In the genomic region with DNA sequence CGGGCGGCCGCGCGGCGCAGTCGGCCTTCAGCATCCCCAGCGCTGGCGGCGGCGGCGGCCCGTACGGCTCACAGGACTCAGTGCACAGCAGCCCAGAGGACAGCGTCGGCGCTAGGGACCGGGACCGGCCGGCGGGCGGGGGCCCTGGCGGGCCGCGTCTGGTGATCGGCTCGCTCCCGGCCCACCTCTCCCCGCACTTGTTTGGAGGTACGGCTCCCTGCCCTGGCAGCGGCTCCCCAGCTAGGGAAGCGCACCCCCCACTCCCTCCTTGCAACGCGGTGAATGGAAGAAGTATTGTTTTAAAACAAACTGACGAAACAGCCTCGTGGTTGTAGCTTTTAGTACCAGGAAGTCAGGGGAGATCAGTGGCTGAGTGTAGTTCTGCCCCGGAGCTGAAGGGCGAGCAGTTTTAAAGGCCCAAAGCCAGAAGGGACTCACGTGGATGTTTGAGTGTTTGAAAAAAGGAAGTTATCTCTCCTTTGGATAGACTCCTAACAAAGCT, we compare ENCODE assay signal across 7 mouse cellular contexts. TPM values are rescaled to one million over a fixed set of nuclear protein-coding genes. Genes with fewer than 3 reads are reported as not detected.
A peak's percentile ranks its signal among the peaks of the same experiment; 100 is the strongest.
DNase-seq lines count a peak whose midpoint lies in the region; ATAC-seq and TF ChIP-seq lines count a peak whose summit lies in the region.

No protein-coding gene starts in this region.

- 2% methylated on average over 25 of the region's 39 CpGs for WGBS in hindbrain, embryonic 16.5 days
- WGBS in midbrain, embryonic 10.5 days = 5% methylated on average over 39 of the region's 39 CpGs

- H3K4me2 ChIP-seq in hindbrain, embryonic 16.5 days (ENCODE audit: low read length) = peak overlapping the region; percentile 53

- H3K36me3 ChIP-seq in hindbrain, embryonic 16.5 days (ENCODE audit: control insufficient read depth, insufficient read depth, low read length) = no peaks in the 10 kb centered on the region
- peaks cover 2% of the 10 kb centered on the region; the same call in 1 of the 2 replicates for H3K36me3 ChIP-seq in midbrain, embryonic 10.5 days

- peak; percentile 34; the same call in 1 of the 2 replicates for TF ChIP-seq CTCF in gastrocnemius, adult 2 months (IDR thresholded peaks at IDR 0.05)

- peak overlapping the region; percentile 90 for H3K9ac ChIP-seq in hindbrain, embryonic 16.5 days (ENCODE audit: low read depth, low read length)

- no peaks in the 10 kb centered on the region for H3K9me3 ChIP-seq in hindbrain, embryonic 16.5 days (ENCODE audit: control insufficient read depth, low read length)
- H3K9me3 ChIP-seq in midbrain, embryonic 10.5 days (replicated peaks) = no peaks in the 10 kb centered on the region

- ATAC-seq in hindbrain, embryonic 16.5 days = peak; percentile 25

- H3K27me3 ChIP-seq in hindbrain, embryonic 16.5 days (replicated peaks; ENCODE audit: control insufficient read depth, insufficient read depth, low read length) = no peaks in the 10 kb centered on the region
- H3K27me3 ChIP-seq in midbrain, embryonic 10.5 days (ENCODE audit: low read depth, poor library complexity, severe bottlenecking) = peaks cover 11% of the 10 kb centered on the region

- intact Hi-C loops in gastrocnemius, adult 2 months (cut with DNase I) = loop anchor here (2.0 to 5.0 kb wide), 4 partner anchors 61 to 225 kb away; a partner anchor contains a TSS
- intact Hi-C loops in left cerebral cortex, postnatal 4 days (cut with DNase I) = loop anchor here (5.0 to 10.0 kb wide), 2 partner anchors 115 to 177 kb away; a partner anchor contains a TSS

- peak; percentile 71 to 93 for DNase-seq in adrenal gland, adult (ENCODE audit: inconsistent age in 2 of 2, low spot score in 1 of 2)
- DNase-seq in cerebellum, postnatal 25 days = peak; percentile 68 to 72
- peak; percentile 71 for DNase-seq in gastrocnemius, adult 2 months
- peak; percentile 49 for DNase-seq in left cerebral cortex, postnatal 4 days
- peak; percentile 67 for DNase-seq in midbrain, embryonic 10.5 days (ENCODE audit: low spot score)
- DNase-seq in right cerebral cortex, postnatal 4 days = peak; percentile 48

- peaks cover 25% of the 10 kb centered on the region for H3K4me1 ChIP-seq in hindbrain, embryonic 16.5 days (ENCODE audit: control insufficient read depth, insufficient read depth, low read depth, low read length)
- peaks cover 39% of the 10 kb centered on the region for H3K4me1 ChIP-seq in midbrain, embryonic 10.5 days

- H3K27ac ChIP-seq in gastrocnemius, adult 2 months = peak overlapping the region; percentile 96
- peak overlapping the region; percentile 97 for H3K27ac ChIP-seq in hindbrain, embryonic 16.5 days (ENCODE audit: low read depth, low read length)
- peak overlapping the region; percentile 94 for H3K27ac ChIP-seq in midbrain, embryonic 10.5 days (replicated peaks)

- H3K4me3 ChIP-seq in gastrocnemius, adult 2 months = peak overlapping the region; percentile 94
- H3K4me3 ChIP-seq in hindbrain, embryonic 16.5 days (ENCODE audit: low read length) = peak overlapping the region; percentile 79
- H3K4me3 ChIP-seq in midbrain, embryonic 10.5 days = peak overlapping the region; percentile 81

RNA-seq across cellular contexts. Expression of a gene that starts 0.6 kb away (rescaled TPM):
- total RNA-seq in gastrocnemius, adult 2 months (2021) = 10 to 100 TPM; 12.6 to 14.9 TPM
- polyA plus RNA-seq in hindbrain, embryonic 16.5 days (2015; fragmentation: Nextera tagmentation; extraction: Ambion mirVana) = 5.0 and 5.3 TPM in 2 replicates
- 10 to 100 TPM; 62.1 to 65.2 TPM for total RNA-seq in left cerebral cortex, postnatal 4 days (2021)
- polyA plus RNA-seq in midbrain, embryonic 10.5 days (2016; fragmentation: Nextera tagmentation; extraction: Ambion mirVana) = 2.2 and 2.4 TPM in 2 replicates

Comparison
In these comparisons a context has a peak if more than half of its experiments do, and no peak if none do; other contexts are left out.
1. Peak in every context shown above with its lines: DNase-seq, ATAC-seq, H3K4me3 ChIP-seq and H3K27ac ChIP-seq.